In genomic region chr1:62751011-62752006, GRCm38 (mm10) we compare ENCODE assay signal across 8 mouse cellular contexts. TPM values are rescaled to one million over a fixed set of nuclear protein-coding genes. Genes with fewer than 3 reads are reported as not detected.
DNase-seq lines count a peak whose midpoint lies in the region; ATAC-seq and TF ChIP-seq lines count a peak whose summit lies in the region.
"Had no signal": no experiment of that assay in that cellular context is flagged by ENCODE, and none has a peak within 500 bp of the region (broad histone marks: within the 10 kb centered on the region; RNA-seq: fewer than 3 reads in every experiment).

No protein-coding gene starts in this region.

- H3K9me3 ChIP-seq in lung, embryonic 14.5 days (ENCODE audit: low read depth, low read length) = no peaks in the 10 kb centered on the region
- no peaks in the 10 kb centered on the region for H3K9me3 ChIP-seq in embryonic facial prominence, embryonic 14.5 days (ENCODE audit: control insufficient read depth, low read length)
- no peaks in the 10 kb centered on the region for H3K9me3 ChIP-seq in heart, embryonic 12.5 days (replicated peaks)

- WGBS in lung, embryonic 14.5 days = 24% methylated on average over 15 of the region's 15 CpGs
- 30% methylated on average over 15 of the region's 15 CpGs for WGBS in embryonic facial prominence, embryonic 14.5 days
- WGBS in heart, embryonic 12.5 days = 47% methylated on average over 15 of the region's 15 CpGs
- 17% methylated on average over 15 of the region's 15 CpGs for whole genome bisulfite sequencing in macrophage (ENCODE audit: missing documents)

- peak; percentile 75 for ATAC-seq in lung, embryonic 14.5 days (ENCODE audit: insufficient read depth)
- ATAC-seq in embryonic facial prominence, embryonic 14.5 days (ENCODE audit: low read depth) = peak; percentile 56
- peak; percentile 29; the same call in 1 of the 2 replicates for ATAC-seq in heart, embryonic 12.5 days (ENCODE audit: insufficient number of reproducible peaks, low FRiP score)

- no peaks in the 10 kb centered on the region for H3K27me3 ChIP-seq in lung, embryonic 14.5 days (ENCODE audit: insufficient read depth, low read length)
- no peaks in the 10 kb centered on the region for H3K27me3 ChIP-seq in embryonic facial prominence, embryonic 14.5 days (replicated peaks; ENCODE audit: control insufficient read depth, insufficient read depth, low read length)
- no peaks in the 10 kb centered on the region for H3K27me3 ChIP-seq in heart, embryonic 12.5 days (replicated peaks)

- H3K4me3 ChIP-seq in lung, embryonic 14.5 days (ENCODE audit: low read depth, low read length) = no peak overlapping the region
- H3K4me3 ChIP-seq in embryonic facial prominence, embryonic 14.5 days (ENCODE audit: low read depth, low read length) = no peak overlapping the region
- no peak overlapping the region for H3K4me3 ChIP-seq in heart, embryonic 12.5 days
- H3K4me3 ChIP-seq in macrophage (ENCODE audit: inconsistent target) = no peak overlapping the region

- no peaks in the 10 kb centered on the region for H3K36me3 ChIP-seq in lung, embryonic 14.5 days (ENCODE audit: insufficient read depth)
- peaks cover 46% of the 10 kb centered on the region for H3K36me3 ChIP-seq in embryonic facial prominence, embryonic 14.5 days (ENCODE audit: control insufficient read depth, insufficient read depth, low read length)
- no peaks in the 10 kb centered on the region for H3K36me3 ChIP-seq in heart, embryonic 12.5 days
- peaks cover 59% of the 10 kb centered on the region for H3K36me3 ChIP-seq in macrophage (ENCODE audit: inconsistent target)

- no peak overlapping the region for H3K9ac ChIP-seq in lung, embryonic 14.5 days
- no peak overlapping the region for H3K9ac ChIP-seq in embryonic facial prominence, embryonic 14.5 days (ENCODE audit: low read depth, low read length)
- H3K9ac ChIP-seq in heart, embryonic 12.5 days = no peak overlapping the region
- H3K9ac ChIP-seq: liver, embryonic 14.5 days had no signal

- peak overlapping the region; percentile 25; the same call in 1 of the 2 replicates for H3K4me2 ChIP-seq in lung, embryonic 14.5 days
- peak overlapping the region; percentile 1; the same call in 1 of the 2 replicates for H3K4me2 ChIP-seq in embryonic facial prominence, embryonic 14.5 days (ENCODE audit: low read depth, low read length)
- H3K4me2 ChIP-seq in heart, embryonic 12.5 days = peak overlapping the region; percentile 5; the same call in 1 of the 2 replicates

- peaks cover 12% of the 10 kb centered on the region for H3K4me1 ChIP-seq in lung, embryonic 14.5 days (ENCODE audit: insufficient read depth)
- H3K4me1 ChIP-seq in embryonic facial prominence, embryonic 14.5 days (ENCODE audit: control insufficient read depth, insufficient read depth, low read length) = peaks cover 20% of the 10 kb centered on the region
- H3K4me1 ChIP-seq in heart, embryonic 12.5 days (replicated peaks) = peaks cover 30% of the 10 kb centered on the region

- peak overlapping the region; percentile 56; the same call in 1 of the 2 replicates for H3K27ac ChIP-seq in lung, embryonic 14.5 days (ENCODE audit: low read depth)
- H3K27ac ChIP-seq in embryonic facial prominence, embryonic 14.5 days (replicated peaks; ENCODE audit: low read depth, low read length) = peak overlapping the region; percentile 31
- H3K27ac ChIP-seq in heart, embryonic 12.5 days (ENCODE audit: poor library complexity, severe bottlenecking) = no peak overlapping the region
- H3K27ac ChIP-seq in macrophage = peak overlapping the region; percentile 80
- H3K27ac ChIP-seq: liver, embryonic 14.5 days had no signal

- TF ChIP-seq CTCF in lung, embryonic 14.5 days (IDR thresholded peaks at IDR 0.05; ENCODE audit: low read depth) = no peak

- peak; percentile 82 for DNase-seq in lung, embryonic 14.5 days
- no peak for DNase-seq in lung, adult 18-20 months
- peak; percentile 91 for DNase-seq in embryonic facial prominence, embryonic 14.5 days (ENCODE audit: low spot score)
- DNase-seq in thymus, postnatal 36 days = no peak
- DNase-seq in urinary bladder, postnatal 10 days (ENCODE audit: low spot score) = no peak

- peaks cover 30% of the 10 kb centered on the region; the same call in 1 of the 2 replicates for H3K79me2 ChIP-seq in macrophage (ENCODE audit: inconsistent target)

RNA-seq across cellular contexts. Expression of gene Nrp2, which starts 48.2 kb away (rescaled TPM):
- 9.9 and 10.8 TPM in 2 replicates for polyA plus RNA-seq in lung, embryonic 14.5 days (2014; fragmentation: Nextera tagmentation; extraction: Ambion mirVana)
- 41.6 and 42.1 TPM in 2 replicates for polyA plus RNA-seq in embryonic facial prominence, embryonic 14.5 days (2014; fragmentation: Nextera tagmentation; extraction: Ambion mirVana)
- 6.0 and 6.2 TPM in 2 replicates for polyA plus RNA-seq in heart, embryonic 12.5 days (2016; fragmentation: Nextera tagmentation; extraction: Ambion mirVana)
- total RNA-seq in macrophage (2018; cell fraction: chromatin; rRNA removed) = 1,000 to 10,000 TPM in 6 of 26 experiments, 100 to 1,000 TPM in 20; 275 to 1,404 (median 593) TPM
- total RNA-seq in macrophage (2018; cell fraction: cytosol; rRNA removed) = 100 to 1,000 TPM; 170 to 422 (median 277) TPM
- total RNA-seq in macrophage (2018; cell fraction: nucleus; rRNA removed) = 1,000 to 10,000 TPM in 1 of 26 experiments, 100 to 1,000 TPM in 25; 397 to 1,005 (median 731) TPM
- 145 to 272 TPM (median 160 TPM) in 3 replicates for polyA plus RNA-seq in macrophage (2018)

Comparison
In these comparisons a context has a peak if more than half of its experiments do, and no peak if none do; other contexts are left out.
1. DNase-seq: peak in lung, embryonic 14.5 days (single experiment) and embryonic facial prominence, embryonic 14.5 days (single experiment); none in lung, adult 18-20 months (0 of 2), thymus, postnatal 36 days (0 of 2) and urinary bladder, postnatal 10 days (single experiment).
2. Peak in every context shown above with its lines, with median percentiles within 50 percentile points of each other: ATAC-seq and H3K4me2 ChIP-seq.